Mouse (Mus musculus) thymus, postnatal 25 days (tissue): ENCODE results near the gene Glt1d1.

Experiments used
- DNase-seq: peaks from one replicate; pipeline ENCODE4 v3.0.0; 2022

The Glt1d1 gene

DNA sequence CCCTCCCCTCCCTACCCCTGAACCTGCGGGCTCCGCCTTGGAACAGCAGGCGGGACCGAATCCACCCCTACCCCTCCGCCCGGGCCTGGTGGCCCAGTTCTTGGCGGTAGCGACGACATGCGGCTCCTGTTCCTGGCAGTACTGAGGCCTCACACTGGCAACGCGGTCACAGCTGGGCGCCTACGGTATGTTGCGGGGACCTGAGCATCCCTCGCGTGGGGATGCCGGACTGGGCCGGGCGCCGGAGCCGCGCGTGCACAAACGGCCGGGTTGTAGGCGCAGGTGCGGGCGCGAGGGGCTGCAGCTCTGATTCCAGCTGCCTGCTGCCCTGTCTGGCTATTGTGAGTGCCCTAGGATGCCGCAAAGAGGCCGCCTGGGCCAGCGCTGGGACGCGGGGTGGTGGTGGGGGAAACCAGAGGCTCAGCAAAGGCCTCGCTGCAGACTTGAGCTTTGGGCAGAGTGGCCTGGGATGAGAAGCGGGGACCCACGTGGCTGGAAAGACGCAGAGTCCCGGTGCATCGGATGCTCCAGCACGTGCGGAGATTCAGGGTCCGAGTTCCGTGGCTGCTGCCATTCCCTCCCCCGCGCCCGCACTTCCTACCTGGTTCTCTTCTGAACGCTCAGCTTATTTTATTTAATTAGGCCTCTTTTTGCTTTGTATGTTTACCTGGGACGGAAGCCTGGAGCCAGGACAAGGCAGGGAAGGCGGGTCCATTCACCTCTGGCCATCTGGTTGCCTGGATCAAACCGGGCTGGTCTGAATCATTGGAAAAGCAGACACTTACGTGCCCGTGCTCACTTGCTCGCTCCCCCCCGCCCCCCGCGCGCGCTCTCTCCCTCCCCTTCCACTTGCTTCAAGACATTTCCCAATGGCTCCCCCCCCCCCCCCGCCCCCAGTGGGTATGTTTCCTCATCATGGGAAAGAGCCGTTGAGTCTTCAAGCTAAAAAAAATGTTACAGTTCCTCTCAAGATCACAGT lies at the start of gene Glt1d1, which contains the start of gene Slc15a4:
TSS of gene Glt1d1 (plus strand) at position 96 of the 979 bp plus-strand sequence.
TSS of gene Slc15a4 (minus strand) at position 731 of the 979 bp plus-strand sequence.
- no peak for DNase-seq

DNA sequence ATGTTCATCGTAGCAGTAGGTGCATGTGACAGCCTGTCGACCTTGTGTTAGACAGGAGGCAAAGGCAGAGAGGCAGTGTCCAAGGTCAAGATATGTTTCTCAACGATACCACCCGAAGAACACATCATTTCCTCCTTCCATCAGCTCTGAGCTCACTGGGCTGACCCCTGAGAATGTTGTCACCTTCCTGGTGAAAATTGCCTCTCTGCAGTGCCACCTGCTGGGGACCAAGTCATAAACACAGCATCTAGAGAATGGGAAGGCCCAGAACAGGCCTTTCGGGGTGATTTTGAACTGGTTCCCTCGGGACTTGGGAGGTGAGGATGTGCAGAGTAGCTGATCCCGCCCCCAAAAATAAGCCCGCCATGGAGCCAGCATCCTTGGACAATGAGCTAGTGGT lies 48.4 kb upstream of the Glt1d1 start:
- DNase-seq = no peak

DNA sequence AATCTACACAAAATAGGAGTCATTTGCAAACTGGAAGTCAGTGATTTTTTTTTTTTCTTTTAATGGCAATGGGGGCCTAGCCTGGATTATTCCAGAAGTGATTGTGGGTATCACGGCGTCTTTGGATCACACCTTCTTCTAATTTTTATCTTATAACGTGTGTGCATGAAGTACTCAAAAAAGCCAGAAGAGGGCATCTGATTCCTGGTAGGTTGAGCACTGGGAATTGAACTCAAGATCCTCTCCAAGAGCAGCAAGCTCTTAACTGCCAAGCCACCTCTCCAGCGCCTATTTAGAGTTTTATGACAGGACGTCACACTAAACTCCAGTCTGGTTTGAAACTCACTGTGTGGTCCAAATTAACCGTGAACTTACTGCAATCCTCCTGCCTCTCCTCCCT lies 44.2 kb upstream of the Glt1d1 start:
- no peak for DNase-seq

DNA sequence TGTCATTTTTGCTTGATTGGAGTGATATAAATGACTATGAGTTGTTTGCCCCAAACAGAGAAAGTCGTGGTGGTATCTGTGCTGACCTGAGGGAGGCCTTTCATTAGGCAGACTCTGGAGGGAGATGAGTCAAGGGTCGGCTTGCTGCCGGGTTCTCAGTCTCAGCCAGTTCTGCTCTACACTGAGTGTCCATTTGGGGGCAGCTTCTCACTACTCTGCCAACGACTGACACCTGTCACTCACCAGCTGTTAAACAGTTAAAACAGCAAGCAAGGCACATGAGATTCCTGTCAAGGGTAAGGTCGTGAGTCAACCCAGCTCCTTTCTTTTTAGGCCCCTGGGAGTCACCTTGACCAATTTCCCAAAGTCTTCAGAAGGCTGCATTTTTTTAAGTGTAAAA lies 39.7 kb upstream of the Glt1d1 start:
- DNase-seq = no peak

DNA sequence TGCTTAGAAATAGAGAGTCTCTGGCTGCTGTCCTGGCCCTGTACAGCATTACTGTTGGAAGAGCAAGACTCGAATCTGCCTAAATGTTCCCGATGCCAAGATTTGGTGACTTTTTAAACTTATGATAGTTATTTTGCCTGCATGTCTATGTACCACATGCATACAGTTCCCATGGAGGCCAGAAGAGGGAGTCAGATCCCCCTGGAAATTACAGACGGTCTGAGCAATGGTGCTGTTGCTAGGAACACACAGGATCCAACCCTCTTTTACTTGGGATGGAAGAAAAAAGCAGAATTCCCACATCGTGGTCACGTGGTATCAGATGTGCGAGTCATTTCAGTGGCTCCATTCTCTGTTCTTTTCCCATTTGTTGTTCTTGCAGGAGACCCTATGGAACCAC lies 39.2 kb upstream of the Glt1d1 start:
- DNase-seq = peak; percentile 11

DNA sequence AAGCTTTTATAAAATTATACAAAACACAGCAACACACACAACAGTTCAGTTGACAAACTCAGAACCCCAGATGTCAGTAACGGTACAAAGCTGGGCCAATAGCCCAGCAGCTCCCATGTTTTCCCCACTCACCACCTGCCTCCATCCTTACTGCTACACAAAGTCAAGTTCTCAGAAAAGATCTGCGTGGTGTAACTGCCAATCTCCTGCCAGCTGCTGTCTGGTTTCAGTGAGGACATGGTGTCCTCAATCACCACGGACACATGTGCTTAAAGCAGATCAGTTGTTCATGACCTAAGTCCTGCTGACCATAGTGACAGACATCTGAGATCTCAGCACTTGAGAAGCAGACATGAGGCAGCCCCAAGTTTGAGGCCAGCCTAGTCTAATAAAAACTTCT lies 36.4 kb upstream of the Glt1d1 start:
- DNase-seq = no peak

DNA sequence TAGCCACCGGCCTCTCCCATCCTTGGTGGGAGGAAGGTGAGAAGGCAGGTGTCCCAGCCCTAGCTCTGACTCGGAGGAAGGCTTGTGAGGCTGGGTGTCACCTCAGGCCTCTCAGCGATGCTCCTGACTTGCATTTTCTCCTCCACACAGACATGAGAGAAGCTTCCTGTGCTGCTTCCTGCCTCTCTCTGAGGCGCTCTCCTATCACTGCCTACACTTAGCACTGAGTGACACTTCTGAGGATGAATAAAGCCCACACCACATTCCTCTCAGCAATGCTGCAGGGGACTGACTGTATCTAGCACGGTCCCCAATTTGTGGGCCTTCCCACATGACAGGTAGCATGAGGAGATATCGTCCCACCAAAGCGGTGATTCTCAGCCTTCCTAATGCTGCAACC lies 35.2 kb upstream of the Glt1d1 start:
- no peak for DNase-seq

DNA sequence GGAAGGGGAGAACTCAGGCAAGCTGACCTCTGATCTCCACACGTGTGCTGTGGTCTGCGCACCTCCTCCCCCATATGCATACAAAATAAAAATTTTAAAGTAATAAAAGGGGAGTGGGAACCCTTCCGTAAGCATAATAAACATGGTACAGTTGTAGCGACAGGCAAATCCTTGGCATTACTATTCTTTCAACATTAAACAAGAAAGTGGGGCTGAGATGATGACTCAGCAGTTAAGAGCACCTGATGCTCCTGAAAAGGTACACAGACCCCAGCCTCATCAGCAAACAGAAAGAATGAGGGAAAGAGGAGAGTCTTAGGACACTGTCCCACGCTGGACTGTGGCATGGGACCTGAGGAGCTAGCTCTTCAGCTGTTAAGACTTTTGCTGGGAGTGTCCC lies 29.1 kb upstream of the Glt1d1 start:
- no peak for DNase-seq

DNA sequence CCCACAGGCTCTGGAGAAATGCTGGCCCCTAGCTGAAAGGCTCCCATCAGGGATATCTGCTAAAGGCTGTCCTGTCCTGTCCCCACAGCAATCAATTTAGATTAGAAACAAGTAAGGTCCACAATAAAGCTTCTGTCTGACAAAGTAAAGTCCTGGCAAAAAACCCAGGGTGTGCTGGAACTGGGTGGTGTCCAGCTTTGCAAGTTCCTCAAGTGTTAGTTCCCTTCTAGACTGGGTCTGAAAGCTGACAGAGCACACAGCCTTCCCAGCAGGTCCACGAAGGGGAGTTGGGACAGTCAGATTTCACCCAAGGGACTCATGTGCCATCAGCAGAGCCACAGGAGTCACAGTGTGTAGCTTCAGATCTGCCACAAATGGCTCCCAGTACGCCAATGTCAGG lies 24.6 kb upstream of the Glt1d1 start:
- no peak for DNase-seq

DNA sequence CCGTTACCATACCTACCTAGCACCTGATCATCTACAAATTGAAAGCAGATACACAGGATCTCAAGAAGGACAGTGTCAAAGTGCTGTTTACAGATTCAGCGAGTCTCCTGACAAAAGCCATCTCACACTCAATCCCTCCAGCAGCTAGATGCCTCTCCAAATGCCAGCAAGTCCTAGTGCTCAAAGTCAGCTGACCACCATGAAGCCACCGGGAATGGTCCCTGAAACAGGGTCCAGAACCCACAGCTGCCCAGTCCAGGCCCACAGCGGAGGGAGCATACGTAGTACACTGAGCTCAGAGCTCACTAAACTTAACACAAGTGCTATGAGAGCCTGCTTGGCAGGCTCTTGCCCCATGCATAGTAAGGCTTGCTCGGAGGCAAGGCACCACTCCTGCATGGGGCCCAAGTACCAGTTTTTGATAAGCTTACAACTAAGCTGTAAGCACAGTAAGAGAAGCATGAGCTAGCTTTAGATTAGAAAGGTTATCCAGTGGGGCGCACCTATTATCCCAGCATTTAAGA lies 22.8 kb upstream of the Glt1d1 start:
- DNase-seq = no peak

DNA sequence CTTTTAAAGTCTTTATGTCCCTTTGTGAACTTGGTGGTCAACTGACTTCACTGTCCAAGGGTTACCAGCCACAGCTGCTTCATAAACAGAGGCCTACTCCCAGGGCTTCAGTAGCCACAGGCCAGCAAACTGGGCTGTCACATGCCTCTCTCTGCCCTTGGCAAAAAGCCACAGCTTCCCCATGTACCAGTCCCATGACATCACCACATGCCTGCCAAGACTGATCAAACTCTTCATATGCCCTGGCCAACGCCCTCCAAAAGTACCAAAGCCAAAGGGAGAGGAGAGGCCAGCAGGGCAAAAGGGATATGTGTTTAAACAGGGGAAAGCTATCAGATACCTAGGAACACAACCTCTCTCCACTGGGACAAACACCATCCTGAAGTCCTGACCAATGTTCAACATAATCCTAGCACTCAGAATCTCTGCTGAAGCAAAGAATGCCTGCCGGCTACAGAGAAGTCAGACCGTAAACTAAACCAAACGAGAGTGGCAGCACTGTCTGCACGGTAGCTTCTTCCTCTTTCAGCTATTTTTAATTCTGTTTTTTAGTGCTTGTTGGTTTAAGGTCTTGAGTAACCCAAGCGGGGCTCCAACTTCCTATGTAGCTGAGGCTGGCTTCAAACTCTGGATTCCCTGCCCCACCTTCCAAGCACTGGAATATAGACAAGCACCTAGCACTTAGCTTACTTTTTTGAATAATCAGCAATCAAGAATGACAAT lies 21.1 kb upstream of the Glt1d1 start:
- DNase-seq = peak; percentile 5

DNA sequence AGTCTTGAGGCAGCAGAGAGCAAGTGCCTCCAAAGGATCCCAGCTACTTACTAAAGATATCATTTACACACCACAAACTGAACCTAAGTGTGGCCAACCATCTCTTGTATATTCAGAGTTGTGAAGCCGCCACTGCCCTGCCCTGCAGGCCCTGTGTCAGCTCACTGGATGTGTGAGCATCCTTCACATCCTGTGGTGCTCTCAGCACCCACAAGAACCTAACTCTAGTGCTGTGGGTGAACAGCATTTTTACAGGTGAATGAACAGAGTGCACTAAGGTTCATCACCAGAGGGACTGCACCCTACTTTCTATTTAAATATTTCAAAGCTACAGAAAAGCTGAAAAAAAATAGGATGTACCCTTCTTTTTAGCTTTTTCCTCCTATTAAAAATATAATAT lies 20.2 kb upstream of the Glt1d1 start:
- no peak for DNase-seq

DNA sequence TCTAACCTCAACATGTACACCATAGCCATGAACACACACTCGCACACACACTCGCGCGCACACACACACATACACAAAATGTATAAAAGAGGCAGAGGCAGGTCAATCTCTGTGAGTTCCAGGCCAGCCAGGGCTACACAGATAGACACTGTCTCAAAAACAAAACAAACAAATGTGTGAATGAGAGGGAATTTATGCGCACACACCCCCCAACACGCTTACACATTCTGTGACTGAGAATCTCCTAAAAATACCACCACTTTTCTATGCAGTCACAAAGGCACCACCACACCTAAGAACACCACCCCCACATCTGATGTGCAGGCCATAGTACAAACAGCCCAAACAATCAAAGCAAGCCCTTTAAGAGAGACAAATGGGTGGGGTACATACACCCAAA lies 19.7 kb upstream of the Glt1d1 start:
- DNase-seq = no peak

DNA sequence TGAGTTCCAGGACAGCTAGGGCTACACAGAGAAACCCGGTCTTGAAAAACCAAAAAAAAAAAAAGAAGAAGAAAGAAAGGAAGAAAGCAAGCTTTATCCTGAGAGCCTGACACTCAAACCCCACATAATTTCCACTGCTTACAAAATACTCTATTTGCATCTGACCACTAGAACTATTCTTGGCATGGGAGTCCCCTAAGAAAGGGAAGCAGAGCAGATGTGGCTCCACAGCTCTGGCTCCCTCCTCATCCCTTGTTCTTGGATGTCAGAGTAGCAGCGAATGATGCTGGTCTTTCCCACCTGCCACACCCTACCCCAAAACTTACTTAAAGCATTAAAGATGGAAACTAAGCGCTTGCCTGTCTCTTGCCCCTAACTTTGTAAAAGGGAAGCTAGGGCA lies 16.6 kb upstream of the Glt1d1 start:
- no peak for DNase-seq

DNA sequence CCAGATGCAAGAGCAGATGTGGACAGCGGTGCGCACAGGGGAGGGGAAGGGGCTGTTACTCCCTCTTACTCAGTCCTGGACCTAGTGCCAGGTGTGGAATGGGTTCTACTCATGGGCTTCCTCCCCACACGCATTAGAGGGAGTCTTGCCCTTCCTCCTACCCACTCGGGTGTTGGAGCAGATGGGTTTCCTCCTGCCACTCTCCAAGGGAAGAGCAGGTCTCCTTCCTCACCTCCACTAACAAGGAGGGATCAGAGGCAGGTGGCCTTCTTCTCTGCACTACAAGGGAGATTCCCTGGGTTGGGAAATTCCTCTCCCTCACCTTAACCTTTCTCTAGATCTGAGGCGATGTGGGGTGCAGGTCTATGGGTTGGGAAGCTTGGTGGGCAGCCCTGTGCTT lies 15.9 kb upstream of the Glt1d1 start:
- DNase-seq = peak; percentile 8

DNA sequence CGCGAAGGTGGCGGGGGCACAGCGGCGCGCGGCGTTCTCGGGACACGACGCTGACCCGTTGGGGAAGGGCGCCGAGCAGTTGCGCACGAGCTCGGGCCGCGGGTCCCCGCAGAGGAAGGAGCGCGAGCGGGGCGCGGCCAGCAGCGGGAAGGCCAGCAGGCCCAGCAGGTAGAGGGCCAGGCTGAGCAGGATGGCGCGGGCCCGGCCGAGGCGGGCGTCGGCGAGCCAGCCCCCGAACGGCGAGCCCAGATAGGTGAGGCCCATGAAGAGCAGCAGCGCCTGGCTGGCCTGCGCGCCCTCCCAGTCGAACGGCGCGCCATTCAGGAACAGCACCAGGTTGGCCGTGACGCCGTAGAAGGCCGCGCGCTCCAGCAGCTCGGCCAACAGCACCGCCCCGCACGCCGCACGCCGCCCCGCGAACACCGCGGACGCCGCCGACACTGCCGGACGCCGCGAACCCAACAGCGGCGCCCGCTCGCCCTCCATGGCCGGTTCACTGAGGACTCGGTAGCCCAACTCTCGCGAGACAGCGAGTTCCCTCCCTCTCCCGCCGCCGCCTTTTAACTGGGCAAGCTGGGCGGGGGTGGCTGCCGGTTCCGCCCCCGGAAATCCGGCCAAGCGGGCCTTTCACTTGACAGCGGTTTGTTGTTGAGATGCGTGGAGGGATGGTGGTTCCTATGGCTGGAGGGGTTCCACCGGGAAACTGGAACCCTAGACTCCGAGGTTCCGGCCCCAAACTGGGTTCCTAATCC lies 15.0 kb upstream of the Glt1d1 start:
- DNase-seq = peak; percentile 95

DNA sequence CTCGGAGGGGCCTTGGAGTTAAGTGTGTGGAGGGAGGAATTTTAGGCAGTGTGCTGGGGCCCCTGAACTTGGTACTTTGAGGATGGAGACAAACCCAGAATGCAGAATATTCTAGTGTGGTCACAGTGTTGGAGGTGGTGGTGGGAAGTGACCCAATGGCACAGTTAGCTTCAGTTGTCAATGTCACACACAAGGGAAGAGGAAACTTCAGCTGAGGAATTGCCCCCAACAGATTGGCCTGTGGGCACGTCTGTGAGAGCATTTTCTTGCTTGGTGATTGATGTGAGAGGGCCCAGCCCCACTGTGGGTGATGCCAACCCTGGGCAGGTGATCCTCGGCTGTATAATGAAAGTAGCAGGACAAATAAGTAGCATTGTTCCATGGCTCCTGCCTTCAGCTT lies 13.2 kb upstream of the Glt1d1 start:
- no peak for DNase-seq

DNA sequence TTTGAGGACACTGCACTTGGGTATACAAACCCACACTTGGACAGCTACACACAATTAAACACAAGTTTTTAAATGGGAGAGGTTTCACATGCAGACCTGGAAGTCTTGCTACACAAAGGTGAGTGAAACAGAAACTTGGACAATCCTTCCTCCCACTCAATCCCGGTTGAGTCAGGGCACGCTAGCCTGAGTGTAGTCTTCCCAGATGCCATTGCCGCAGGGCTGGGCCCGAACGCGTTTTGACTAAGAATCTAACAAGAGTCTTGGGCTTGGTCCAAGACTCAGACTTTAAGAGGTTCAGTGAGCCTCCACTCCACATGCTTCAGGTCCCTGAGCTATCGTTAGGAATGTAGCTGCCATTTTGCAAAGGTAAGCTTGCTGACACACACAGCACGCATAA lies 11.7 kb upstream of the Glt1d1 start:
- DNase-seq = no peak

DNA sequence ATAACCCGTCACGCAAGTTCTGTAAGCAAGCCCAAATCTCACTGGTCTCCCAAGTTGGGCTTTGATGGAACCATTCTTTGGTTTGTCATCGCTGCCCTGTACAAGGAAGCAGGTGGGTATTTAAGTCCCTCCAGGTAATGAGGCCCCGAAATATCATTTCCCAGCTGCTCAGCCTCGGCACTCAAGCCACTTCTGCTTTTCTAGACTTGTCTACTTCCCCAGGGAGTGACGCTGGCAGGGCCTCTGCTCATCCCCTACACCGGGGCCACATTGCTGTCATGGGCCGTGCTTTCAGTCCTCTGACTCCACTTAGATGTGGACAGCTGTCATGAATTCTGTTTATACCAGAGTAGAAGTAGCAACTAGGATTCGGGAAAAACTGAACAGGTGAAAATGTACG lies 11.0 kb upstream of the Glt1d1 start:
- no peak for DNase-seq

DNA sequence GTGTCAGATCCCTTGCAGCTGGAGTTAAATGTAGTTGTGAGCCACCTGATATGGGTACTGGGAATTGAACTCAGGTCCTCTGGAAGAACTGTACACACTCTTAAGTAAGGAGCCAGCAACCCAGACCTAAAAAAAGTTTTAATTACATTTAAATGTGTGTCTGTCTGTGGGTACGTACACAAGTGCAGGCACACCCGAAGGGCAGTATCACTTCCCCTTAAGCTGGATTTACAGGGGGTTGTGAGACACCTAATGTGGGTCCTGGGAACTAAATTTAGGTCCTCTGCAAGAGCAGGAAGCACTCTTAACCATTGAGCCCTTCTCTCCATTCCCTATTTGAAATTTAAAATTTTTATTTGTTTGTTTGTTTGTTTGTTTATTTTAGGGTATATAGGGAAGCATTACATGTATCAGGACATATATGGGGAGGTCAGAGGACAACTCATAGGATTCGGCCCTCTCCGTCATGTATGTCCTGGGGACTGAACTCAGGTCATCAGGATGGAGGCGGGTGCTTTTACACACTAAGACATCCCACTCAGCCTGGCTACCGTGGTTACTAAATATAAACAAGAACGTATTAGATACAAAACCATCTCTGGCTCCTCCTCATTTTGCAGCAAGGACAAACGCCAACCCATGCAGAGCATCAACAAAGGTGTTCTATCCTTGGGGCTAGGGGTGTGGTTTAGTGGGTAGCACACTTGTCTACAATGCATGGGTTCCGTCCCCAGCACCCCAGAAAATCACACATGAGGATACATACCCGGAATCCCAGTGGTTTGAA lies 7.4 kb upstream of the Glt1d1 start:
- no peak for DNase-seq

DNA sequence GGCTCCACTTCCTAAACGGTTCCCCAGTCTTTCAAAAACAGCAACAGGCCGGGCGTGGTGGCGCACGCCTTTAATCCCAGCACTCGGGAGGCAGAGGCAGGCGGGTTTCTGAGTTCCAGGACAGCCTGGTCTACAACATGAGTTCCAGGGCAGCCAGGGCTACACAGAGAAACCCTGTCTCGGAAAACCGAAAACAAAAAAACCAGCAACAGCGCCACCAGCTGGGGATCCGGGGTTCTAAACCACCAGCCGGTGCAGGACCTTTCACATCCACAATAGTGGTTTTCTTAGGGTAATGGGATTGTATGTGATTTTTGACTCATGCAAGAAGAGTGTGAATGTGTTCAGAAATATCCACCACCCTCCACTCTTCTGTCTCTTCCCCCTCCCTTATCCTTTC lies 4.8 kb upstream of the Glt1d1 start:
- no peak for DNase-seq

DNA sequence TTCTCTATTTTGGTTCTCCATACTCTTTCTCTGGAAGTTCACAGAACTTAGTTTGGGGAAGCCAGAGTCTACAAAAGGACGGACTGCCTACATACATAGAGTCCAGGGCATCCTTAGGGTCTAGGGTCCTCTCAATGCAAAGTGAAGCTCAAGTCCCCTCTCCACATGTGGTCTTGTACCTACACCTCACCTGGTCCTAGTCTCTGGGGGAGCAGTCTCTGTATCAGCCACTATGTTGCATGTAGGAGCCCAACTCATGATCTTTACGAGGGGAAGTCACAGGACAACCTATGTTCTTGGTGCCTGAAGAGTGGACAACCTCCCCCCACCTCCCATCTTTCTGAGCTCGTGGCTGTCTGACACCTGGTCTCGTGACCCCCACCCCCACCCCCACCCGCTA lies 391 bp upstream of the Glt1d1 start:
- DNase-seq = no peak
